Mouse (Mus musculus): ENCODE results near the gene Flnb.

Gene Flnb

DNA sequence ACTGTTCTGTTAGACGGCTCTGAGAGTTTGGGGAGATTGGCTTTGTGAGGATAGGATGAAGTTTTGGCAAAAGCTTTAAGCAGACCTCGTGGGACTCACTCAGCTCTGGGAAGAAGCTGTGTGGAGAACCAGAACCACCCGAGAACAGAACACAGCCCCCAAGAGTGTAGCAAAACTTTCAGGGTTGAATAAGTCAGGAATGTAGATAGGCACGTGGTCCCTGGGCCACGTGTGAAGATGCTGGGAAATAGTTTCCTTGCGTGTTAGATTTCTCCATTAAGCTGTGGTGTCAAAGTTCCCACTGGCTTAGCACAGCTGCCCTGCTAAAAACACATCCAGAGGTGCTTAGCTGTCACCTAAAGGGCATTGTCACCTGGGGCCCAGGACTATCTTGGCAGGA is 174.4 kb downstream of the Flnb start:
- no peak for DNase-seq (ENCODE audit: low read depth)

GRCm38 (mm10) chr14:7994271-7994767 is 176.6 kb downstream of the Flnb start, which contains the start of gene Dnase1l3:
Gene Dnase1l3 (minus strand): TSS chr14:7994573.
- peak; percentile 76 for DNase-seq (ENCODE audit: low read depth)

- peak; percentile 95 for DNase-seq (ENCODE audit: low read depth)
These were observed 179.5 kb downstream of the Flnb start for GRCm38 (mm10) chr14:7997255-7997696.

- no peak for DNase-seq (ENCODE audit: low read depth)
These were observed 181.3 kb downstream of the Flnb start for GRCm38 (mm10) chr14:7999030-7999429.

DNA sequence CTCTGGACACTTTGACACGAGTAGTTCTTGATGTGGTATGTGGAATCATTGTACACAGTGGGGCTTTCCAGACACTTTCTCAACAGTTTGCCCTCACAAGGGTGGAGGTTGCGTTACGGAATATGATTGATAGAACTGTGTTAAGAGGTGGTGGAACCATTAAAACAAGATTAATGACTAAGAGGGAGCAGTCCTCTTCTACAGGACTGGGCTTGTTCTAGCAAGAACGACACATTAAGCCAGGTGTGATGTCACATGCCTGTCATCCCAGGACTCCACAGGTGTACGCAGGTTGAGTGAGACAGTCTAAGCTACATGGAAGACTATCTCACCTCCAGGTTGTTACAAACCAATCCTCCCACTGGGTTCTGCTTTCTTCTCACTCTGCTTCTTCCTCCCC is 181.7 kb downstream of the Flnb start:
- no peak for DNase-seq (ENCODE audit: low read depth)

DNA sequence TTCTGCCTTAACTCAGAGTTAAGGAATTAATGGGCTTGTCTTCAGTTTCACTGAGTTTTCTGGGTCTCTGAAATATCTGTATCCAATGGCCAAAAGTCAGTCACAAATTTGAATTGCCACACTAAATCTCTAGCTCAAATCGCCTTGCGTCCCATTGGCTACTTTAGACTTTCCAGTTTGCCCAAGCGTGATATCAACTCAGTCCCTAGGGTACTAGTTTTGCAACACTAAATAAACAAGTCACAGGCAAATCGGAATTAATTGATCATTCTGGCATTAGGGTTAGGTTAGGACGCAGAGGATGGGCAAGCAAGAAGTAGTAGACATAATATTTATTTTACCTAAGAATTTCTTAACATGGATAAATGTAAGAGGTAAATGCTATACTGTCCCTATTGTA is 182.5 kb downstream of the Flnb start:
- DNase-seq (ENCODE audit: low read depth): no peak
